Mouse (Mus musculus) E14TG2a.4 (cell line): ENCODE measurements around the gene Asb2.

Experiments used
- CTCF ChIP-seq: conservative IDR thresholded peaks from 2 replicates; pipeline ENCODE4 v1.5.1; 2014; ENCODE audit warnings: low read length
- NANOG ChIP-seq: IDR thresholded peaks from 2 replicates; pipeline ENCODE4 v1.6.1; 2014; ENCODE audit warnings: borderline replicate concordance, low read length, mixed read lengths

DNA sequence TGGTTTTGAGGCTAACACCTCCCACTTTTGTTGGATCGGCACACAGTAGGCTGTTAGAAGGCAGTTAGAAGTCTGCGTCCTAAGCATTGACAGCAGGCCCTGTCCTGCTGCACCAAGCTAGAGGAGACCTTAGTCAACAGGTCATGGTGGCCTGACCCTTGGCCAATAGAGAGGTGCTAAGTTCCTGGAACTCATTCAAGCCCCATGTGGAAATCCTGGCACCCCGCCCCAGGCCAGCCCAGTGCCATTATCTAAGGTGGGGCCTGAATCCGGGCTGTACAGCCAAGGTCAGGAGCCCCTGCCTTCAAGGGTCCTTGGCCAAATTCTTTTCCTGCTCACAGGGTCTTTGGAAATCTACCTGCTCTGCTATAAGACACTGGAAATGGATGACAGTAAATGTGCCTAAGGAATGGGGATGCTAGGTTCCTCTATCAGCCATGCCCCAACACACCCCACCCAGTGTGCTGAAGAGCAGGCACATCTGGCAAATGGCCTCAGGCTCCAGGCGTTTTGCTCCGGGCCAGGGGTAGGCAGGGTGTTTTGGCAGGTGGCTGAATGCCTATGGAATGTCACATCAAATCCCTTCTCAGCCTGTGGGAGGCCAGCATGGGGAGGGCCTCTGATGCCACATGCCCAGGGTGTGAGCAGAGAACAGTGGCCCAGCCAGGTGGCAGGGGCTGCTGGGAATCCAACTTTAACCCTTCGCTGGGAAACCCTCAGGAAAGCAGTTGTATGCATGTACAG is 27.2 kb downstream of the Asb2 start:
- TF ChIP-seq CTCF = no peak
- TF ChIP-seq NANOG = no peak
